Mouse (Mus musculus) ES-Bruce4 (cell line): ENCODE results near the gene Hdac4.

ENCODE experiments used
- CTCF ChIP-seq: IDR thresholded peaks from one replicate; pipeline ENCODE4 v1.8.1; 2011; ENCODE audit warnings: low read depth, low read length
- POLR2A ChIP-seq: IDR thresholded peaks from one replicate; pipeline ENCODE4 v1.8.1; 2011; ENCODE audit warnings: low read length; ENCODE audit not compliant: insufficient read depth

- no peak for TF ChIP-seq CTCF
- TF ChIP-seq POLR2A: no peak
Observed at GRCm38 (mm10) chr1:92202639-92203352, 7.3 kb upstream of the Hdac4 start.
